Mouse (Mus musculus): ENCODE data around the gene Etv2. TPM values are rescaled to one million over a fixed set of nuclear protein-coding genes. Genes with fewer than 3 reads are reported as not detected.

Etv2 gene
- polyA plus RNA-seq, 1 experiment from 2014 or later: not detected

DNA sequence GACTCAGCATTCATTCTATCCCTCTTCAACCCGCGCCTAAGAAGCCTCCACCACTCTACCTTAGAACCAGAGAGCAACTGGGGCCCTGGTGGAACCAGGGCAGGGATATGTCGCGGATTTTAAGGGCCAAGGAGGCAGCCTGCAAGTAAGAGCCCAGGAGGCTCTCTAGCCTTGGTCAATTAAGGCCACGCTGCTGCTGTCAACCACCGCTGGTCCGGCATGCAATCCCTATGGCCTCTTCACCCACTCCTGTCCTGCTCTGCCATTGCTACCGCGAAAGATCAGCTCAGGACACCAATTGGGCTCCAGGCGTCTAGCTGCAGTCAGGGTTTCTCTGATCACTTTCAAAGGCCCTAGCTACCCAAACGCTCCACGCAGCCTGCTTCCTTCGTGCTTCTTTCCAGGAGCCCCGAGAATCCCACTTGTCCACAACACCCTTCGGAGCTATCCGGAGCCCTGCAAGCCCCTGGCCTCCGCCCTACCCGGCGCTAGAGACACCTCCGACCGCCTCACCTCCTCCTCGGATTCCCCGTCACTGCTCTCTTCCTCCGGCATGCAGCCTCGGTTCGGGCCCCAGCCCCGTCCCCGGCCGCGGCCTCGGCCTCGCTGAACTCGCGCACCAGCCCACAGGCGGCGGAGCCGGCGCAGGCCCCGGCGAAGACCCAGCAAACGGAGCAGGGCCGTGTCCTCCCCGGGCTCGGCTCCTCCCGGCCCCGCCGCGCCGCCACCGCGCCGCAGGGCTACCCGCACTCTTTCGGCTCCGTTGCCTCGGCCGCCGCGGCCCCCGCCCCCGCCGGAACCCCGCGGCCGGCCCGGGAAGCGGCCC is 47.6 kb downstream of the Etv2 start:
- peak overlapping the region; percentile 95 for H3K4me3 ChIP-seq (ENCODE audit: low read depth, low read length)
- DNase-seq (ENCODE audit: low spot score): peak; percentile 39
- H3K4me2 ChIP-seq (replicated peaks; ENCODE audit: low read depth, low read length): peak overlapping the region; percentile 73
- H3K36me3 ChIP-seq (ENCODE audit: insufficient read depth, low read length): 0 out of 2 replicates have a peak, but pooled peaks cover 13% of the 10 kb centered on the region
- H3K9ac ChIP-seq (replicated peaks; ENCODE audit: low read depth): peak overlapping the region; percentile 97
- 1% methylated on average over 61 of the region's 67 CpGs for WGBS
- peak; percentile 11 for ATAC-seq
- no peaks in the 10 kb centered on the region for H3K27me3 ChIP-seq (replicated peaks; ENCODE audit: insufficient read depth, low read length)
- peak overlapping the region; percentile 94 for H3K27ac ChIP-seq (ENCODE audit: low read length)
- no peak for TF ChIP-seq CTCF (IDR thresholded peaks at IDR 0.05)
- no peak for TF ChIP-seq EP300 (IDR thresholded peaks at IDR 0.05)
- H3K4me1 ChIP-seq (ENCODE audit: insufficient read depth, low read depth, low read length): peaks cover 4% of the 10 kb centered on the region
- no peaks in the 10 kb centered on the region for H3K9me3 ChIP-seq (ENCODE audit: low read length)

DNA sequence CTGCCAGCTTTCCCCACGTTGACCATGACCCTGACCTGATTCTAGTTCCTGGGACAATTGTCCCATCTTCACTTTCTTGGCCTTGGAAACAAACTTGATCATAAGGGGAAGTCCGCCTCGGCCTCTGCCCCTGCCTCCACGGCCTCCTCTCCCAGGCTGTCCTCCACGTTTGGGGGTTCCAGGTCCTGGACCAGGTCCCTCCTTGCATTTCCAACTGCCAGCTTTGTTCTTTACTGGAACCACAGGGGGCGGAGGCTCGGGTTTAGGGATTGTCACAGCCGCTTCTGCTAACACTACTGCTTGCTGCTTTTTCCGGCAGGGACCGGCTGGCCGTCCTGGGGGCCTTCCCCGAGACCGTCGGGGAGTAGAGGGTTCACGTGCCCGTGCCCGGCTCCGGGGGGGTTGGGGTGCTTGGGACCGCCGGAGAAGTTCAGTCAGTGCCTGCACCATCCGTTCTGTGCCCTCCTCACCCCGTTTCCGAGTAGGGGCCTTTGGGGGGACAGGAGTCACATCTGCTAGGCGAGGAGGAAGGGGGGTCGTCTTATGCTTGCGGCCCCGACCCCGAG is 49.1 kb downstream of the Etv2 start:
- no peak for ATAC-seq
- Histone ChIP-seq H3K4me3 (ENCODE audit: low read depth, low read length) (no peak overlapping the region), H3K9ac (replicated peaks; ENCODE audit: low read depth) (no peak overlapping the region; the same call in 1 of the 2 replicates), H3K4me2 (replicated peaks; ENCODE audit: low read depth, low read length) (no peak overlapping the region), H3K27ac (ENCODE audit: low read length) (no peak overlapping the region), H3K27me3 (replicated peaks; ENCODE audit: insufficient read depth, low read length) (no peaks in the 10 kb centered on the region), H3K9me3 (ENCODE audit: low read length) (no peaks in the 10 kb centered on the region), H3K4me1 (ENCODE audit: insufficient read depth, low read depth, low read length) (peaks cover 4% of the 10 kb centered on the region), H3K36me3 (ENCODE audit: insufficient read depth, low read length) (peaks cover 15% of the 10 kb centered on the region; the same call in 1 of the 2 replicates)
- 86% methylated on average over 28 of the region's 28 CpGs for WGBS
- TF ChIP-seq EP300 (IDR thresholded peaks at IDR 0.05): no peak
- TF ChIP-seq CTCF (IDR thresholded peaks at IDR 0.05): no peak
- no peak for DNase-seq (ENCODE audit: low spot score)

DNA sequence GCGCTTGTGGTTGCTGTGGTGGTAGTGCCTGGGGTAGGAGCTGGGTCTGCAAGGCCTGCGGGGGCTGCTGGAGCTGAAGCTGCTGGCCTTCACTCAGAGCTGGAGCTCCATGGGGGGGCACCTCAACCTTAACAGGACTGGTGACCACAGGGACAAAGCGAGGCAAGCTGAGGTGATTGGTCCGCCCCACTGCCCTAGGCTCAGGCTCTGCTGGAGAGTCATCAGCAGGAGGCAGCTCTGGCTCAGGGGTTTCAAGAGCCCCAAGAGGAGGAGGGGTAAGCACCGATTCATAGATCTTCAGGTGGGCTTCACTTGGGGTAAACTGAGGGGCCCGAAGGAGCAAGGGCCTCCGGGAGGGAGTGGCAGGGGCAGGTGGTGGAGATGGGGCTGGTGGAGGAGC is 50.5 kb downstream of the Etv2 start:
- DNase-seq (ENCODE audit: low spot score): no peak
- H3K4me2 ChIP-seq (replicated peaks; ENCODE audit: low read depth, low read length): no peak overlapping the region
- peaks cover 4% of the 10 kb centered on the region for H3K4me1 ChIP-seq (ENCODE audit: insufficient read depth, low read depth, low read length)
- H3K36me3 ChIP-seq (ENCODE audit: insufficient read depth, low read length): peaks cover 25% of the 10 kb centered on the region; the same call in 1 of the 2 replicates
- no peak overlapping the region for H3K4me3 ChIP-seq (ENCODE audit: low read depth, low read length)
- 95% methylated on average over 7 of the region's 7 CpGs for WGBS
- no peak overlapping the region for H3K27ac ChIP-seq (ENCODE audit: low read length)
- TF ChIP-seq EP300 (IDR thresholded peaks at IDR 0.05) (no peak), CTCF (IDR thresholded peaks at IDR 0.05) (no peak)
- ATAC-seq: no peak
- no peak overlapping the region for H3K9ac ChIP-seq (replicated peaks; ENCODE audit: low read depth)
- no peaks in the 10 kb centered on the region for H3K9me3 ChIP-seq (ENCODE audit: low read length)
- no peaks in the 10 kb centered on the region for H3K27me3 ChIP-seq (replicated peaks; ENCODE audit: insufficient read depth, low read length)

DNA sequence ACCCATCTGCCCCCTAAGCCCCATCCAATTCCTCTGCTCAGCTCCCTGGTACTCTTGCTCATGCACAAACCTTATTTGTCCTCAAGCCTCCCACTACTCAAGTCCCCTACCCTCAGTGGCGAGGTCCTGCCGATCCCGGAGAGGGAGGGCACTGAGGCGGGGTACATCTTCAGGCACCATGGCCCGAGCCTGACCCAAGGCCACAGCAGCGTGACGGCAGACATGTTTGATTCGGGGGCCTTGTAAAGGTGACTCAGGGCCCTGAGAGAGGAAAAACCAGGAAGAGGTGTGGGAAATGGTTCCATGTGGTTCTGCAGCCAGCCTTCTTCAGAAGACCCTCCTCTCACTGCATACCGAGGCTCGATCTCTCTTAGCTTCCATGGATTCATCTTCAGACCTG is 51.3 kb downstream of the Etv2 start:
- H3K9ac ChIP-seq (replicated peaks; ENCODE audit: low read depth): no peak overlapping the region
- WGBS: 88% methylated on average over 10 of the region's 10 CpGs
- peaks cover 4% of the 10 kb centered on the region for H3K4me1 ChIP-seq (ENCODE audit: insufficient read depth, low read depth, low read length)
- H3K36me3 ChIP-seq (ENCODE audit: insufficient read depth, low read length): peaks cover 33% of the 10 kb centered on the region
- no peak overlapping the region for H3K4me2 ChIP-seq (replicated peaks; ENCODE audit: low read depth, low read length)
- no peak for TF ChIP-seq EP300 (IDR thresholded peaks at IDR 0.05)
- TF ChIP-seq CTCF (IDR thresholded peaks at IDR 0.05): no peak
- H3K9me3 ChIP-seq (ENCODE audit: low read length): no peaks in the 10 kb centered on the region
- DNase-seq (ENCODE audit: low spot score) (no peak), ATAC-seq (no peak)
- no peaks in the 10 kb centered on the region for H3K27me3 ChIP-seq (replicated peaks; ENCODE audit: insufficient read depth, low read length)
- H3K27ac ChIP-seq (ENCODE audit: low read length): no peak overlapping the region
- no peak overlapping the region for H3K4me3 ChIP-seq (ENCODE audit: low read depth, low read length)

Small RNA genes within 50 kb of the gene (microRNA-seq; reads per million reads assigned to microRNA genes)
- gene Mir3569: not detected

Other genes with a start within 250 kb of the Etv2 start
- gene Tyrobp, start 222.1 kb downstream of the Etv2 start, polyA plus RNA-seq (2015; fragmentation: Nextera tagmentation; extraction: Ambion mirVana): 209 and 244 TPM in 2 replicates
- gene Hcst, start 216.0 kb downstream of the Etv2 start, polyA plus RNA-seq (2015; fragmentation: Nextera tagmentation; extraction: Ambion mirVana): 7.2 and 9.4 TPM in 2 replicates
- 1.9 and 2.5 TPM in 2 replicates for gene Nfkbid, start 214.1 kb downstream of the Etv2 start, polyA plus RNA-seq (2015; fragmentation: Nextera tagmentation; extraction: Ambion mirVana)
- gene Aplp1, start 190.3 kb downstream of the Etv2 start, polyA plus RNA-seq (2015; fragmentation: Nextera tagmentation; extraction: Ambion mirVana): 6.8 and 8.1 TPM in 2 replicates
- not detected in 2 replicates for gene Kirrel2, start 178.2 kb downstream of the Etv2 start, polyA plus RNA-seq (2015; fragmentation: Nextera tagmentation; extraction: Ambion mirVana)
- 0.12 TPM in 2 replicates for gene Nphs1, start 177.5 kb downstream of the Etv2 start, polyA plus RNA-seq (2015; fragmentation: Nextera tagmentation; extraction: Ambion mirVana)
- not detected in 2 replicates for gene Prodh2, start 142.2 kb downstream of the Etv2 start, polyA plus RNA-seq (2015; fragmentation: Nextera tagmentation; extraction: Ambion mirVana)
- gene Arhgap33, start 100.8 kb downstream of the Etv2 start, polyA plus RNA-seq (2015; fragmentation: Nextera tagmentation; extraction: Ambion mirVana): 2.1 TPM in 2 replicates
- 22.8 and 27.0 TPM in 2 replicates for gene Hspb6, start 83.7 kb downstream of the Etv2 start, polyA plus RNA-seq (2015; fragmentation: Nextera tagmentation; extraction: Ambion mirVana)
- 4.0 and 4.4 TPM in 2 replicates for gene Proser3, start 83.6 kb downstream of the Etv2 start, polyA plus RNA-seq (2015; fragmentation: Nextera tagmentation; extraction: Ambion mirVana)
- 32.8 and 38.6 TPM in 2 replicates for gene Lin37, start 76.0 kb downstream of the Etv2 start, polyA plus RNA-seq (2015; fragmentation: Nextera tagmentation; extraction: Ambion mirVana)
- 75.0 and 86.0 TPM in 2 replicates for gene U2af1l4, start 72.6 kb downstream of the Etv2 start, polyA plus RNA-seq (2015; fragmentation: Nextera tagmentation; extraction: Ambion mirVana)
- 4.5 and 6.1 TPM in 2 replicates for gene Gm49396, start 72.5 kb downstream of the Etv2 start, polyA plus RNA-seq (2015; fragmentation: Nextera tagmentation; extraction: Ambion mirVana)
- gene Psenen, start 72.2 kb downstream of the Etv2 start, polyA plus RNA-seq (2015; fragmentation: Nextera tagmentation; extraction: Ambion mirVana): 173 and 184 TPM in 2 replicates
- 1.2 and 3.2 TPM in 2 replicates for gene Igflr1, start 70.4 kb downstream of the Etv2 start, polyA plus RNA-seq (2015; fragmentation: Nextera tagmentation; extraction: Ambion mirVana)
- gene Kmt2b, start 47.1 kb downstream of the Etv2 start, polyA plus RNA-seq (2015; fragmentation: Nextera tagmentation; extraction: Ambion mirVana): 6.8 and 6.9 TPM in 2 replicates
- 3.0 and 3.9 TPM in 2 replicates for gene Zbtb32, start 36.9 kb downstream of the Etv2 start, polyA plus RNA-seq (2015; fragmentation: Nextera tagmentation; extraction: Ambion mirVana)
- 11.2 and 11.8 TPM in 2 replicates for gene Upk1a, start 23.0 kb downstream of the Etv2 start, polyA plus RNA-seq (2015; fragmentation: Nextera tagmentation; extraction: Ambion mirVana)
- 717 and 766 TPM in 2 replicates for gene Cox6b1, start 9.7 kb downstream of the Etv2 start, polyA plus RNA-seq (2015; fragmentation: Nextera tagmentation; extraction: Ambion mirVana)
- gene Rbm42, start 14.5 kb upstream of the Etv2 start, polyA plus RNA-seq (2015; fragmentation: Nextera tagmentation; extraction: Ambion mirVana): 101 and 107 TPM in 2 replicates
- 10.0 and 10.3 TPM in 2 replicates for gene Haus5, start 29.1 kb upstream of the Etv2 start, polyA plus RNA-seq (2015; fragmentation: Nextera tagmentation; extraction: Ambion mirVana)
- gene Pmis2, start 35.8 kb upstream of the Etv2 start, polyA plus RNA-seq (2015; fragmentation: Nextera tagmentation; extraction: Ambion mirVana): not detected in 2 replicates
- 0.69 and 1.2 TPM in 2 replicates for gene 2200002J24Rik, start 63.1 kb upstream of the Etv2 start, polyA plus RNA-seq (2015; fragmentation: Nextera tagmentation; extraction: Ambion mirVana)
- gene Atp4a, start 76.4 kb upstream of the Etv2 start, polyA plus RNA-seq (2015; fragmentation: Nextera tagmentation; extraction: Ambion mirVana): 0.14 TPM in 1 of 2 replicates, not detected in the other
- 179 and 193 TPM in 2 replicates for gene Tmem147, start 93.7 kb upstream of the Etv2 start, polyA plus RNA-seq (2015; fragmentation: Nextera tagmentation; extraction: Ambion mirVana)
- 0.18 and 0.21 TPM in 2 replicates for gene Gapdhs, start 107.8 kb upstream of the Etv2 start, polyA plus RNA-seq (2015; fragmentation: Nextera tagmentation; extraction: Ambion mirVana)
- gene Sbsn, start 115.6 kb upstream of the Etv2 start, polyA plus RNA-seq (2015; fragmentation: Nextera tagmentation; extraction: Ambion mirVana): 6.7 and 7.3 TPM in 2 replicates
- gene Dmkn, start 127.9 kb upstream of the Etv2 start, polyA plus RNA-seq (2015; fragmentation: Nextera tagmentation; extraction: Ambion mirVana): 65.2 and 74.3 TPM in 2 replicates
- 2.1 and 4.4 TPM in 2 replicates for gene Krtdap, start 152.0 kb upstream of the Etv2 start, polyA plus RNA-seq (2015; fragmentation: Nextera tagmentation; extraction: Ambion mirVana)
- 1.1 and 1.4 TPM in 2 replicates for gene Ffar2, start 187.9 kb upstream of the Etv2 start, polyA plus RNA-seq (2015; fragmentation: Nextera tagmentation; extraction: Ambion mirVana)
- not detected in 2 replicates for gene Ffar3, start 220.3 kb upstream of the Etv2 start, polyA plus RNA-seq (2015; fragmentation: Nextera tagmentation; extraction: Ambion mirVana)
- gene Ffar1, start 225.7 kb upstream of the Etv2 start, polyA plus RNA-seq (2015; fragmentation: Nextera tagmentation; extraction: Ambion mirVana): not detected in 2 replicates
- 0.35 and 0.79 TPM in 2 replicates for gene Cd22, start 244.5 kb upstream of the Etv2 start, polyA plus RNA-seq (2015; fragmentation: Nextera tagmentation; extraction: Ambion mirVana)